Mouse (Mus musculus) olfactory bulb, adult 2 months (tissue): Measurements from ENCODE around the gene Zbtb41.

Source experiments
- CTCF ChIP-seq: fragments of 200-500 bp; IDR thresholded peaks from 2 replicates; pipeline ENCODE4 v1.5.1; 2012; ENCODE audit warnings: low read depth, mild to moderate bottlenecking, low read length, moderate library complexity; ENCODE audit not compliant: insufficient read depth
- POLR2A ChIP-seq: fragments of 200-500 bp; IDR thresholded peaks from 2 replicates; pipeline ENCODE4 v1.6.1; 2012; ENCODE audit warnings: mild to moderate bottlenecking, low read depth, low read length, moderate library complexity; ENCODE audit not compliant: insufficient read depth

GRCm38 (mm10) chr1:139413465-139413864 lies 8.6 kb upstream of the Zbtb41 start:
- TF ChIP-seq CTCF = no peak
- no peak for TF ChIP-seq POLR2A
